Mouse (Mus musculus): ENCODE data around the gene Rnf220. TPM values are rescaled to one million over a fixed set of nuclear protein-coding genes. Genes with fewer than 3 reads are reported as not detected.

Rnf220 gene
- polyA plus RNA-seq, 1 experiment from 2014 or later = 111 TPM

DNA sequence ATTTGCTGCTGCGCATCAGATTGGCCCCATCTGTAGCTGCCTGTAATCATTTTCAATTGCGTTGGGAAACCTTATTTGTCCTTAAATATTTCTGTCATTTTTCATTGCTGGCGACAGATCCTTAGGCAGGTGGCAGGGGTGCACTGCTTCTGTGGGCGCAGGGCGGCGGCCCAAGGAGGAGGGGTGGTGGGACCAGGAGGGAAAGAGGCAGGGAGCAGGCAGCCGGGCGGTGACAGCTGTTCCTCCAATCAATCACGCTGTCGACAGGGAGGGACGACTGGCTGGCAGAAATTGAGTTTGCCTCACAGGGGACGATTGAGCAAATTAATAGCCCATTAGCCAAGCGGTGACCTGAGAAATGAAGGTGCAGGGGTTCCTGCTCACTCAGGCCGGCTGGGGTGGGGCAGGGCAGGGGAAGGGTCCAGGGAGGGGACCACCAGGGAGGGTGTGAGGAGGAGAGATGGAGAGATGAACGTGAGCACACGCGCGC lies 179.1 kb downstream of the Rnf220 start:
- H3K27ac ChIP-seq = peak overlapping the region; percentile 81
- no peak overlapping the region for H3K9ac ChIP-seq
- H3K4me1 ChIP-seq = peaks cover 63% of the 10 kb centered on the region

GRCm38 (mm10) chr4:117316800-117317199 lies 180.1 kb downstream of the Rnf220 start:
- H3K4me3 ChIP-seq = no peak overlapping the region
- peak overlapping the region; percentile 26 for H3K4me2 ChIP-seq (replicated peaks)
- peaks cover 82% of the 10 kb centered on the region for H3K27me3 ChIP-seq
- H3K9ac ChIP-seq = no peak overlapping the region
- no peaks in the 10 kb centered on the region for H3K36me3 ChIP-seq
- ATAC-seq (ENCODE audit: low FRiP score) = peak; percentile 27; the same call in 1 of the 2 replicates
- WGBS = 40% methylated on average over 6 of the region's 6 CpGs
- peak overlapping the region; percentile 81; the same call in 1 of the 2 replicates for H3K27ac ChIP-seq
- peaks cover 65% of the 10 kb centered on the region for H3K4me1 ChIP-seq
- H3K9me3 ChIP-seq (replicated peaks) = no peaks in the 10 kb centered on the region

More for the DNA sequence above, 179.1 kb downstream of the Rnf220 start:
- Histone ChIP-seq H3K9me3 (replicated peaks) (no peaks in the 10 kb centered on the region), H3K4me2 (replicated peaks) (peak overlapping the region; percentile 26), H3K27me3 (peaks cover 81% of the 10 kb centered on the region), H3K4me3 (no peak overlapping the region), H3K36me3 (no peaks in the 10 kb centered on the region)
- ATAC-seq (ENCODE audit: low FRiP score) = peak; percentile 77
- WGBS = 11% methylated on average over 18 of the region's 18 CpGs

- no peak overlapping the region for H3K9ac ChIP-seq
- no peak overlapping the region for H3K27ac ChIP-seq
- ATAC-seq (ENCODE audit: low FRiP score) = no peak
- H3K36me3 ChIP-seq = no peaks in the 10 kb centered on the region
- H3K4me3 ChIP-seq = no peak overlapping the region
- H3K27me3 ChIP-seq = peaks cover 80% of the 10 kb centered on the region
- 46% methylated on average over 16 of the region's 16 CpGs for WGBS
- no peaks in the 10 kb centered on the region for H3K9me3 ChIP-seq (replicated peaks)
- H3K4me2 ChIP-seq (replicated peaks) = no peak overlapping the region
- peaks cover 65% of the 10 kb centered on the region for H3K4me1 ChIP-seq
These were observed 181.9 kb downstream of the Rnf220 start for GRCm38 (mm10) chr4:117314849-117315500.

DNA sequence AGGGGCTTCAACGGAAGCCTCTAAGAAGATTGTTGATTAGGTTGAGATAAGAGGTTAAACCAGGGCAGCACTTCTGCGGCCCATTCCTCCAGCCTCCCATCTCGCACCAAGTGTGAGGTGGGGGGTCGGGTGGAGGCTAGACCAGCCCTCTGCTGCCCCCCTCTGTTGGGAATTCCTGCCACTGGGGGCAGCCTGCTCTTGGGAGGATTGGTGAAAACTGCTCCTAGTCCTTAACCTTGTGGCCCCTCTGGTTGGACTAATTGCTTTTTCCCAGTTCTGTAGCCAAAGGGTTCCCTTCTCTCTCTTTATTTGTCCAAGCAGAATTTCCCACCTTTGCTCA lies 183.8 kb downstream of the Rnf220 start:
- Histone ChIP-seq H3K4me3 (no peak overlapping the region), H3K4me1 (peaks cover 54% of the 10 kb centered on the region), H3K27me3 (peaks cover 69% of the 10 kb centered on the region), H3K9me3 (replicated peaks) (no peaks in the 10 kb centered on the region), H3K9ac (no peak overlapping the region; the same call in 1 of the 2 replicates), H3K4me2 (replicated peaks) (peak overlapping the region; percentile 24; the same call in 1 of the 2 replicates), H3K36me3 (no peaks in the 10 kb centered on the region), H3K27ac (0 out of 2 replicates have a peak overlapping the region, but pooled peaks have one; percentile 7)
- WGBS = 7% methylated on average over 4 of the region's 4 CpGs
- ATAC-seq (ENCODE audit: low FRiP score) = no peak

GRCm38 (mm10) chr4:117312416-117313084 lies 184.3 kb downstream of the Rnf220 start:
- Histone ChIP-seq H3K4me1 (peaks cover 51% of the 10 kb centered on the region), H3K27me3 (peaks cover 66% of the 10 kb centered on the region), H3K9ac (peak overlapping the region; percentile 15; the same call in 1 of the 2 replicates), H3K4me3 (no peak overlapping the region), H3K36me3 (no peaks in the 10 kb centered on the region), H3K27ac (peak overlapping the region; percentile 53; the same call in 1 of the 2 replicates), H3K9me3 (replicated peaks) (no peaks in the 10 kb centered on the region), H3K4me2 (replicated peaks) (peak overlapping the region; percentile 24)
- peak; percentile 42 for ATAC-seq (ENCODE audit: low FRiP score)
- WGBS = 2% methylated on average over 24 of the region's 26 CpGs

DNA sequence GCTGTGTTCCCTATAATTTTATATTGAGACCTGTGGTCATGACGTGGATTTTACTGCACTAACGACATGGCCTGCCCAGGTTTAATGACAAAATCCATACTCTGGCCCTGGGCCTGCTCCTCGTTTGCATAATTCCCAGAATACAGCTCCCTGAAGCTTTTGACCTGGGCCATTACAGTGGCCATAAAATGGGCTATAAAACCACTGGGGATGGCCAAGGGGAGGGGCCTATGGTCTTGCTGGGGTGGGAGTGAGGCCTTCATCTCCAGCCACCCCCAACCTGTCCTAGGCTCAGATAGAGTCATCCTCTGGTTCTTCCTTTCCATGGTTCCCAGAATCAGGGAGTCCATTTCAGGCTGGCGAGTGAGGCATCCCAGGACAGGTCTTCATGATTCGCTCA lies 185.0 kb downstream of the Rnf220 start:
- Histone ChIP-seq H3K36me3 (no peaks in the 10 kb centered on the region), H3K27me3 (peaks cover 68% of the 10 kb centered on the region), H3K4me1 (peaks cover 47% of the 10 kb centered on the region), H3K9ac (no peak overlapping the region), H3K4me3 (no peak overlapping the region), H3K9me3 (replicated peaks) (no peaks in the 10 kb centered on the region), H3K27ac (peak overlapping the region; percentile 53; the same call in 1 of the 2 replicates), H3K4me2 (replicated peaks) (no peak overlapping the region)
- WGBS = 45% methylated on average over 5 of the region's 5 CpGs
- no peak for ATAC-seq (ENCODE audit: low FRiP score)

DNA sequence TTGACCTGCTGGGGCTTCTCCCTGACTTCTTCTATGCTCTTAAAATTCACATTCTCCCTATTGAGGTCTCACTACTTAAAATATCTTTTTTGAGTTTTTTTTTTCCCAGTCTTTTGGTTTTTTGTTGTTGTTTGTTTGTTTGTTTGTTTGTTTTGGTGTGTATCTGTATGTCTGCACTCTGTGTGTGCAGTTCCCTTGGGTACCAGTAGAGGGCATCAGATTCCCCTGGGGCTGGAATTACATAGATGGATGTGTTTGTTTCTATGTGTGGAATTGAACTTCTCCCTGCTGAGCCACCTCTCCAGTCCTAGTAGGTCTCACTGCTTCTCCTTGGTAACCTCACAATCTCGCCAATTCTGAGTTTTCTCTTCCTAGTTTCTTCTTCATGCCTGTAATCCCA lies 187.4 kb downstream of the Rnf220 start:
- ATAC-seq (ENCODE audit: low FRiP score) = no peak
- peaks cover 76% of the 10 kb centered on the region for H3K27me3 ChIP-seq
- no peaks in the 10 kb centered on the region for H3K9me3 ChIP-seq (replicated peaks)
- no peak overlapping the region for H3K27ac ChIP-seq
- H3K4me1 ChIP-seq = peaks cover 29% of the 10 kb centered on the region
- H3K9ac ChIP-seq = no peak overlapping the region
- H3K4me3 ChIP-seq = no peak overlapping the region
- 85% methylated on average over 1 of the region's 1 CpGs for WGBS
- no peaks in the 10 kb centered on the region for H3K36me3 ChIP-seq
- H3K4me2 ChIP-seq (replicated peaks) = no peak overlapping the region

DNA sequence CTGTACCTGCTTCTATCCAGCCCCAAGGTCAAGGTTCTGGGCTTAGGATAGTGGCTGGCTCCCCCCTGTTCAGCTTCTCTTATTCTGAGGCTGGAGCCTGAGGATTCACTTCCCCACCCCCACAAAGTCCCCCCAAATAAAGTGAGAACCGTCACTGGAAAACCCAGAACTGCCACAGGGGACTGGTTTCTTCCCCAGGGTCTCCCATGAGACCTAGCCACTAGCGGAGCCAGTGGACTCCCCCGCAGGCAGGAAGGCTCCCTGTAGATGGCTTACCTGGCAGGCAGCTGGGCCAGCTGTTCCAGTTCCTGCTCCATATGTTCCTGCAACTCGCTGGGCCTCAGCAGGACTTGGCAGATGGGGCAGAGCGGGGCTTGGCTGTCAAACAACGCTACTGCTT lies 189.6 kb downstream of the Rnf220 start:
- H3K9me3 ChIP-seq (replicated peaks) = no peaks in the 10 kb centered on the region
- H3K4me1 ChIP-seq = peaks cover 38% of the 10 kb centered on the region
- no peak overlapping the region for H3K9ac ChIP-seq
- no peaks in the 10 kb centered on the region for H3K36me3 ChIP-seq
- 57% methylated on average over 6 of the region's 6 CpGs for WGBS
- H3K27me3 ChIP-seq = peaks cover 76% of the 10 kb centered on the region
- no peak overlapping the region for H3K4me3 ChIP-seq
- no peak for ATAC-seq (ENCODE audit: low FRiP score)
- H3K4me2 ChIP-seq (replicated peaks) = no peak overlapping the region
- no peak overlapping the region for H3K27ac ChIP-seq

DNA sequence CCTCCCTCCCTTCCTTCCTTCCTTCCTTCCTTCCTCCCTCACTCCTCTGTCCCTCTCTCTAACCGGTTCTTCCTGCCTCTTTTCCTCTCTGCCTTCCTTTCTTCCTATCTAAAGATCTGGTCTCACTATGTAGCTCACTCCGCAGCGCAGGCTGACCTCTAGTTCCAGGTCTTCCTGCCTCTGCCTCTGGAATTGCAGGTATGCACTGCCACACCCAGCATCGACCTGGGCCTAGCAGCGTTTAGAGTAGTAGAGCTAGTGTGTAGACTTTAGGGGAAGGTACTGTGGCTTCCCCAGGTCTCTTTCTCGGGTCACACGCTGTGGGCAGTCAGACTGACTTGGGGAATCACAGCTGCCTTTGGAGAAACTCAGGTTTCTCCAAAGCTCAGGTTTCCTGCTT lies 191.4 kb downstream of the Rnf220 start:
- H3K4me1 ChIP-seq = peaks cover 39% of the 10 kb centered on the region
- no peak overlapping the region for H3K4me3 ChIP-seq
- H3K9me3 ChIP-seq (replicated peaks) = no peaks in the 10 kb centered on the region
- H3K36me3 ChIP-seq = no peaks in the 10 kb centered on the region
- H3K9ac ChIP-seq = no peak overlapping the region
- no peak overlapping the region for H3K4me2 ChIP-seq (replicated peaks)
- ATAC-seq (ENCODE audit: low FRiP score) = no peak
- 64% methylated on average over 6 of the region's 7 CpGs for WGBS
- H3K27ac ChIP-seq = no peak overlapping the region
- peaks cover 68% of the 10 kb centered on the region for H3K27me3 ChIP-seq

DNA sequence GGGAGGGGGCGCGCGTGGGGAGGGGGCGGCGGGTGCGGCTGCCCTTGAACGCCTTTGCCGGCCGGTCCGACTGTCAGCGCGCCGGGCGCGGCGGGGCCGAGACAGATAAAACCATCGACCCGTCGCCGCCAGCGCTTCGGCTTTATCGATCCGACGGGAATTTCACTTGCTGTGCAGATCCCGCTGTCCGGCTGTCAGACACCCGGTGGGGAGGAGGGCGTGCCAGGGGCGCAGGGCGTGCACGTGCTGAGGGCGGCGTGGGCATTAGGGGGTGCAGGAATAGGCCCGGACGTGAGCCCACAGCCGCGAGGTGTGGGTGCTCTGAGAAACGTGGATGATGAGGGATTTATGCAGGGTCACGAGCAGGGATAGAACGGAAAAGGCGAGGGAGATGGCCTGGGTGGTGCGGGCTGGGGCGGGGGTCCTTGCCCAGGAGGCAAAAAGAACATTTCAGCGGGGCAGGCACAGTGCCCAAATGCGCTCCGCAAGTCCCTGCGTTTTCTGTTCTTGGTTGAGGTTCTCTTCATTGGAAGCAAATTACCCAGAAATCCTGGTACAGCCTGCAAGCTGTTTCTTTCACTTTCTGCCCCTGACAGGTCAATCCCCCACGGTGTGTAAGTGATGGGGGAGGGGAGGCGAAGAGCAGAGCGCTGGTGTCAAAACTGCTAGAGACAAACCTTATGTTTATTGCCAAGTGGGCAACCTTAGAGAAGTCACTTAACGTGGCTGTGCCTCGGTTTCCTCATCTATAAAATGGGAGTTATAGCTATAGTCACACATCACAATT lies 192.4 kb downstream of the Rnf220 start:
- Histone ChIP-seq H3K27me3 (peaks cover 67% of the 10 kb centered on the region), H3K9me3 (replicated peaks) (no peaks in the 10 kb centered on the region), H3K4me2 (replicated peaks) (peak overlapping the region; percentile 69), H3K4me1 (peaks cover 48% of the 10 kb centered on the region), H3K27ac (peak overlapping the region; percentile 58), H3K9ac (peak overlapping the region; percentile 49; the same call in 1 of the 2 replicates), H3K4me3 (peak overlapping the region; percentile 34), H3K36me3 (no peaks in the 10 kb centered on the region)
- WGBS = 4% methylated on average over 53 of the region's 54 CpGs
- ATAC-seq (ENCODE audit: low FRiP score) = no peak

DNA sequence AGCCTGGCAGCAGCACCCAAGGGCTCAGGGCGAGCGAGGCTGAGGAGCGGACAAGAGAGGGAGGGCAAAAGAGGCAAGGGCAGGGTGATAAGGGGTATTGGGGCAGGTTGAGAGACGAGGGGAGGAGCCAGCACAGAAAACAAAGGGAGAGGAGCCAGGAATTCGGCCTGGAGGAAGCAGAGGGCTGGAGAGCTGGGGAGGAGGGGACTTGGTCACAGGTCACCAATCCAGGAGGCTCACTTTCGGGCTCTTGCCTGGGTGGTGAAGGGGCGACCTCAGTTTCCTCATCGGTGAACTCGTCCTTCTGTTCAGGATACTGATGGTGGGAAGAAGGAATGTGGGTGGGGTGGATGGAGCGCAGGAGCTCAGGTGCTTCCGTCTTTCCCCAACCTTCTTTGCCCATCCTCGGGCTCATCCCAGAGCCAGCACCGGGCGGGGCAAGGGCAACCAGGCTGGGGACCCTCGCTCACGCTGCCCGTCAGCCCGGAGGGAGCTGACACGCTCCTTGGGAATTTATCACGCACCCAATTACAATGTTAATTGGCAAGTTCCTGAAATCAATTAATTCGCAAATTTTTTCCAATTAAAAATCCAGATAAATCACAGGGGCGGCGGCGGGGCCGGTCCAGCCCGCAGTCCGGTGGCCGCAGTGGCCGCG lies 193.1 kb downstream of the Rnf220 start:
- no peaks in the 10 kb centered on the region for H3K36me3 ChIP-seq
- peak overlapping the region; percentile 58; the same call in 1 of the 2 replicates for H3K27ac ChIP-seq
- H3K4me1 ChIP-seq = peaks cover 48% of the 10 kb centered on the region
- ATAC-seq (ENCODE audit: low FRiP score) = no peak
- H3K4me2 ChIP-seq (replicated peaks) = peak overlapping the region; percentile 69
- H3K9me3 ChIP-seq (replicated peaks) = no peaks in the 10 kb centered on the region
- peaks cover 71% of the 10 kb centered on the region for H3K27me3 ChIP-seq
- WGBS = 10% methylated on average over 30 of the region's 30 CpGs
- peak overlapping the region; percentile 34 for H3K4me3 ChIP-seq
- H3K9ac ChIP-seq = 0 out of 2 replicates have a peak overlapping the region, but pooled peaks have one; percentile 49

Data from hindbrain, embryonic 12.5 days (tissue).